Mouse (Mus musculus) liver, embryonic 12.5 days (tissue): ENCODE results near the gene Pck1. TPM values are rescaled to one million over a fixed set of nuclear protein-coding genes. Genes with fewer than 3 reads are reported as not detected.
A peak's percentile ranks its signal among the peaks of the same experiment; 100 is the strongest.
"Not testable (repeated sequence)": the region's sequence is repeated elsewhere in the genome, so short reads cannot be mapped to it uniquely, and the experiment has no call there.

Source experiments
- ATAC-seq: fragments of 200-750 bp; cut with Nextera tagmentation; 2 replicates; pipeline ENCODE4 v1.8.0; 2017; ENCODE audit warnings: moderate number of reproducible peaks, mild to moderate bottlenecking, moderate library complexity
- H3K27ac ChIP-seq: fragments of 300-500 bp; sonication (generic); 2 replicates; pipeline ENCODE4 v1.5.1; 2016; ENCODE audit warnings: mild to moderate bottlenecking
- H3K27me3 ChIP-seq: fragments of 300-500 bp; sonication (generic); replicated peaks from 2 replicates; pipeline ENCODE4 v1.6.1; 2016; ENCODE audit warnings: mild to moderate bottlenecking, moderate library complexity
- H3K36me3 ChIP-seq: fragments of 300-500 bp; sonication (generic); 2 replicates; pipeline ENCODE4 v1.6.1; 2016; ENCODE audit warnings: mild to moderate bottlenecking, moderate library complexity
- H3K4me1 ChIP-seq: fragments of 300-500 bp; sonication (generic); 2 replicates; pipeline ENCODE4 v1.6.1; 2016
- H3K4me2 ChIP-seq: fragments of 300-500 bp; sonication (generic); 2 replicates; pipeline ENCODE4 v1.6.1; 2016; ENCODE audit warnings: mild to moderate bottlenecking, moderate library complexity
- H3K4me3 ChIP-seq: fragments of 300-500 bp; sonication (generic); 2 replicates; pipeline ENCODE4 v1.5.1; 2016; ENCODE audit warnings: mild to moderate bottlenecking, moderate library complexity
- H3K9ac ChIP-seq: fragments of 300-500 bp; sonication (generic); 2 replicates; pipeline ENCODE4 v1.6.1; 2016; ENCODE audit warnings: mild to moderate bottlenecking, moderate library complexity
- H3K9me3 ChIP-seq: fragments of 300-500 bp; sonication (generic); replicated peaks from 2 replicates; pipeline ENCODE4 v1.6.1; 2016; ENCODE audit warnings: mild to moderate bottlenecking, moderate library complexity
- WGBS: fragments of 180-500 bp; shearing (Covaris S2); methylation state at CpG from one replicate; pipeline ENCODE4 v1.1.7; 2016; ENCODE audit not compliant: insufficient replicate concordance; 5-methylcytosine and 5-hydroxymethylcytosine counted together
- polyA plus RNA-seq: library from polyadenylated mRNA; unstranded; fragments of >200 nt; fragmentation: Nextera tagmentation; extraction: Ambion mirVana; gene quantifications from 2 replicates; pipeline ENCODE4 v1.2.1, GENCODE M21; 2016

Pck1 gene
- polyA plus RNA-seq, result 0.07 and 0.20 TPM in 2 replicates

- Histone ChIP-seq H3K27me3 (peaks cover 4% of the 10 kb centered on the region; the same call in 1 of the 2 replicates), H3K4me2 (no peak within 1 kb of the TSS), H3K9me3 (no peaks in the 10 kb centered on the region), H3K27ac (no peak within 1 kb of the TSS), H3K9ac (no peak within 1 kb of the TSS), H3K4me3 (no peak within 1 kb of the TSS), H3K36me3 (no peaks in the 10 kb centered on the region), H3K4me1 (no peaks in the 10 kb centered on the region)
- 63% methylated on average over 13 of the region's 13 CpGs for WGBS
- peak; percentile 67 for ATAC-seq
Measured at GRCm38 (mm10) chr2:173152436-173153151, at the start of gene Pck1. TSS of gene Pck1 (plus strand) at chr2:173153048.

- Histone ChIP-seq H3K4me1 (peaks cover 5% of the 10 kb centered on the region), H3K9me3 (no peaks in the 10 kb centered on the region), H3K9ac (no peak overlapping the region), H3K27me3 (peaks cover 39% of the 10 kb centered on the region), H3K27ac (no peak overlapping the region), H3K36me3 (no peaks in the 10 kb centered on the region), H3K4me3 (no peak overlapping the region), H3K4me2 (no peak overlapping the region)
- 79% methylated on average over 9 of the region's 9 CpGs for WGBS
- no peak for ATAC-seq
Measured at GRCm38 (mm10) chr2:173106409-173106808, 46.4 kb upstream of the Pck1 start.

- H3K4me2 ChIP-seq, result no peak overlapping the region
- no peaks in the 10 kb centered on the region for H3K9me3 ChIP-seq
- H3K36me3 ChIP-seq, result no peaks in the 10 kb centered on the region
- H3K9ac ChIP-seq, result no peak overlapping the region
- no peak overlapping the region for H3K27ac ChIP-seq
- H3K27me3 ChIP-seq, result peaks cover 32% of the 10 kb centered on the region
- peaks cover 5% of the 10 kb centered on the region for H3K4me1 ChIP-seq
- H3K4me3 ChIP-seq, result no peak overlapping the region
- 16% methylated on average over 14 of the region's 14 CpGs for WGBS
- peak; percentile 50; the same call in 1 of the 2 replicates for ATAC-seq
Measured at GRCm38 (mm10) chr2:173106889-173107785, 45.7 kb upstream of the Pck1 start.

DNA sequence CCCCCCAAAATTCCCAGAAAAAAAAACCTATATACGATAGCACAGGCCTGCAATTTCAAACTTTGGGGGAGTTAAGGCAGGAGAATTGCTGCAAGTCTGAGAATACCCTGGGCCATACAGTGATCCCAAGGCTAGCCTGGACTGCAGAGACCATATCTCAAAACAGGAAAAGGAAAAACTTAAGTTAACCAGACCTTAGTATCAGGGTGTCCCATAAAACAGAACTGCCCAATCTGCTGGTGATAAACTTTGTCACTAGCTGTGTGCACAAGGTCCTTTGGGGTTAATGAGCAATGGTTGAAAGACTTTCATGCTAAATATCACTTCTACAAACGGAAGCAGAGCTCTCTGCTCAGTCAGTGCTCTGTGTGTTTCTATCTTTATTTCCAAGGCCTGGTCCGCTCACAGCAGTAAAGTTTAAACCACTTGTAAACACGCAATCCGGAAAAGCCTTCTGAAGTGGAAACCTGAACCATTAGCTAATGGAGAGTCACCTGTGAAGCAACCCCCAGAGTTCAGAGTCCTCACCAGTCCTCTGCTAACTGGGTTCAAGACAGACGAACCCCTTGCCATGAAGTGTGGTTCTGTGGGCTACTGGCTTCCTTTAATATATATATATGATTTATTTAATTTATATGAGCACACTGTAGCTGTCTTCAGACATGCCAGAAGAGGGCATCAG is 44.2 kb upstream of the Pck1 start:
- peaks cover 32% of the 10 kb centered on the region for H3K27me3 ChIP-seq
- H3K4me1 ChIP-seq, result peaks cover 5% of the 10 kb centered on the region
- H3K9ac ChIP-seq, result no peak overlapping the region
- 64% methylated on average over 6 of the region's 6 CpGs for WGBS
- H3K9me3 ChIP-seq, result no peaks in the 10 kb centered on the region
- no peak overlapping the region for H3K4me3 ChIP-seq
- no peak overlapping the region for H3K27ac ChIP-seq
- no peak for ATAC-seq
- no peaks in the 10 kb centered on the region for H3K36me3 ChIP-seq
- no peak overlapping the region for H3K4me2 ChIP-seq

DNA sequence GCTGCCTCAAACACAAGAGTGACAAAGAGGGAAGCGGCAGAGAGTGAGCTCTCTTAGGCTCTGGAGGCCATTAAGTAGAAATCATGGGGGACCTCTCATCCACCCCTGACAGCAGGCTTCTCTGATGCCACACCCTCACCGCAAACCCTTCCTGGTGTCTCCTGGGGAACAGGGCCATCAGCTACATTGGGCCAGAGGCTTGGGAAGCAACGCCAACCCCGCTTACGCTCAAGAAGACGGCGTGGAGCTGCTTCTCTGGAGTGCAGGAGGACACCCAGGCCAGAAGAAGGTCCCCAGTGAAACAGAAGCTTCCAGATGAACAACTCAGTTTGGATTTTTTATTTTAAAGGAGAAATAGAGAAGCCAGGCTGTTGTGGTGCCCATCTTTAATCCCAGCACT is 43.3 kb upstream of the Pck1 start:
- no peak overlapping the region for H3K9ac ChIP-seq
- H3K4me2 ChIP-seq, result no peak overlapping the region
- H3K4me1 ChIP-seq, result peaks cover 5% of the 10 kb centered on the region
- peaks cover 32% of the 10 kb centered on the region for H3K27me3 ChIP-seq
- ATAC-seq, result no peak
- H3K9me3 ChIP-seq, result no peaks in the 10 kb centered on the region
- H3K36me3 ChIP-seq, result no peaks in the 10 kb centered on the region
- no peak overlapping the region for H3K4me3 ChIP-seq
- H3K27ac ChIP-seq, result no peak overlapping the region
- 68% methylated on average over 7 of the region's 7 CpGs for WGBS

GRCm38 (mm10) chr2:173110571-173110970 is 42.3 kb upstream of the Pck1 start:
- Histone ChIP-seq H3K9me3 (no peaks in the 10 kb centered on the region), H3K27ac (no peak overlapping the region), H3K4me2 (no peak overlapping the region), H3K36me3 (no peaks in the 10 kb centered on the region), H3K4me1 (peaks cover 5% of the 10 kb centered on the region), H3K4me3 (no peak overlapping the region), H3K9ac (no peak overlapping the region), H3K27me3 (peaks cover 22% of the 10 kb centered on the region)
- no peak for ATAC-seq
- 66% methylated on average over 9 of the region's 9 CpGs for WGBS

DNA sequence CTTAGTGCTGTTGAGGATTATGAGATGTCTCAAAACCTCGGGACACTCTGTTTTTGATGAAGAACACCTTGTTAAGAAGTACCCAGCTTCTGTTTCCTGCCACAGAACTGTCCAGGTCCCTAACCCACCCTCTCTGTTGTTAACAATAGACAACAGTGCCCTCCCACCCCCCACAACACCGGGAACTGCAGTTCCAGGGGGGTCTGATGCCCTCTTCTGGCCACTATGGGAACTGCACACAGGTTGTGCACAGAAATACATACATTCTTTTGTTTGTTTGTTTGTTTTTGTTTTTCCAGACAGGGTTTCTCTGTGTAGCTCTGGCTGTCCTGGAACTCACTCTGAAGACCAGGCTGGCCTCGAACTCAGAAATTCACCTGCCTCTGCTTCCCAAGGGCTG is 39.1 kb upstream of the Pck1 start:
- H3K36me3 ChIP-seq, H3K4me2 ChIP-seq, H3K27ac ChIP-seq, H3K9ac ChIP-seq, H3K9me3 ChIP-seq, H3K4me3 ChIP-seq, ATAC-seq, H3K4me1 ChIP-seq: not testable (repeated sequence)
- peaks cover 13% of the 10 kb centered on the region for H3K27me3 ChIP-seq
- WGBS, result 56% methylated on average over 3 of the region's 3 CpGs

DNA sequence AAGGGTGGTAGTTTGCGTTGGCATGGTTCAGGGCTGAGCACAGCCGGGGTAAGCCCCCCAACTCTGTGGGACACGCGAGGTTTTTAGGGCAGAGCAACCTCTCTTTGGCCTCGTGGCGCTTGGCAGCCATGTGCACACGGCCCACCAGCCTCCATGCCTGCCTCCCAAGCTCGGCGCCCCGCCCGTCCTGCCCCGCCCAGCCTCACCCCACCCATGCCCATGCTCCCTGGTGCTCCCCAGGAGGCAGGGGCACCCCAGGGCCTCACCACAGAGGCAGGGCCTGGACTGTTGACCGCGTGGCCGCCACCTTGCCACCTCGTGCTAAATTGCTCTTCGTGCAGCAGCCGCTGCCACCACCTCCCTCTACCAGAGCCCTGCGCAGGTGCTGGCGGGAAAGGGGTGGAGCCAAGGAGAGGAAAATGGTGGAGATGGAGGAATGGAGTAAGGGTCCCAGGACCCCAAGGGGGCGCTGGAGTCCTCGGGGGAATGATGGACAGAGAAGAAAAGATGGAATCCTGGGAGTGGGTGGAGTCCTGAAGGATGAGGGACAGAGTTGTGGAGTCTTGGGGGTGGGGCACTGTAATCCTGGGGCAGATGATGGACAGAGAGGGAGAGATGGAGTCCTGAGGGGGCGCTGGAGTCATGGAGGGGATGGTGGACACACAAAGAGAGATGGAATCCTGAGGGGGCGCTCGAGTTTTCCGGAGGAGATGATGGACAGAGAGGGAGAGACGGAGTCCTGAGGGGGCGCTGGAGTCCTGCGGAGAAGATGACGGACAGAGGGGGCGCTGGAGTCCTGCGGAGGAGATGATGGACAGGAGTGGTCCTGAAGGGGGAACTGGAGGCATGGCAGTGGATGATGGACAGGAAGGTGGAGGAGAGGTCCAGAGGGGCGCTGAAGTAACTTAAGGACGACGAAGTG is 33.6 kb upstream of the Pck1 start, which contains the start of gene Ctcfl:
Gene Ctcfl, minus strand, starts transcription at position 503 of the 922 bp plus-strand sequence.
- Histone ChIP-seq H3K4me2 (peak within 1 kb of the TSS; percentile 46), H3K36me3 (no peaks in the 10 kb centered on the region), H3K27me3 (peaks cover 26% of the 10 kb centered on the region), H3K4me3 (no peak within 1 kb of the TSS; the same call in none of the 2 replicates), H3K9ac (0 out of 2 replicates have a peak within 1 kb of the TSS, but pooled peaks have one; percentile 44), H3K27ac (peak within 1 kb of the TSS; percentile 82), H3K9me3 (no peaks in the 10 kb centered on the region), H3K4me1 (peaks cover 19% of the 10 kb centered on the region)
- WGBS, result 73% methylated on average over 35 of the region's 35 CpGs
- ATAC-seq, result peak; percentile 46; the same call in 1 of the 2 replicates

GRCm38 (mm10) chr2:173120117-173120516 is 32.7 kb upstream of the Pck1 start:
- WGBS, result 47% methylated on average over 4 of the region's 4 CpGs
- H3K4me3 ChIP-seq, H3K36me3 ChIP-seq, H3K9me3 ChIP-seq: not testable (repeated sequence)
- Histone ChIP-seq H3K27me3 (peaks cover 26% of the 10 kb centered on the region), H3K4me2 (peak overlapping the region; percentile 46), H3K4me1 (peaks cover 19% of the 10 kb centered on the region), H3K27ac (peak overlapping the region; percentile 82), H3K9ac (0 out of 2 replicates have a peak overlapping the region, but pooled peaks have one; percentile 44)
- peak; percentile 90 for ATAC-seq

GRCm38 (mm10) chr2:173124022-173124735 is 28.7 kb upstream of the Pck1 start:
- Histone ChIP-seq H3K27me3 (peaks cover 30% of the 10 kb centered on the region; the same call in 1 of the 2 replicates), H3K4me1 (peaks cover 13% of the 10 kb centered on the region), H3K36me3 (no peaks in the 10 kb centered on the region), H3K4me3 (no peak overlapping the region), H3K9me3 (no peaks in the 10 kb centered on the region), H3K9ac (no peak overlapping the region), H3K4me2 (no peak overlapping the region), H3K27ac (no peak overlapping the region)
- 72% methylated on average over 7 of the region's 7 CpGs for WGBS
- ATAC-seq, result no peak
